In genomic region chr12:75369418-75369851, GRCm38 (mm10) we compare ENCODE assay signal across 16 mouse cellular contexts. TPM values are rescaled to one million over a fixed set of nuclear protein-coding genes. Genes with fewer than 3 reads are reported as not detected.
A peak's percentile ranks its signal among the peaks of the same experiment; 100 is the strongest.
DNase-seq lines count a peak whose midpoint lies in the region; ATAC-seq and TF ChIP-seq lines count a peak whose summit lies in the region.
"Had no signal": no experiment of that assay in that cellular context is flagged by ENCODE, and none has a peak within 500 bp of the region (broad histone marks: within the 10 kb centered on the region; RNA-seq: fewer than 3 reads in every experiment).

No protein-coding gene starts in this region.

- peaks cover 25% of the 10 kb centered on the region for H3K4me1 ChIP-seq in heart, adult 2 months (ENCODE audit: control insufficient read depth, insufficient read depth, low read length)
- H3K4me1 ChIP-seq in heart, postnatal 0 days (ENCODE audit: control insufficient read depth, insufficient read depth) = 0 out of 2 replicates have a peak, but pooled peaks cover 19% of the 10 kb centered on the region
- H3K4me1 ChIP-seq in forebrain, embryonic 16.5 days (replicated peaks; ENCODE audit: control insufficient read depth, insufficient read depth, low read length) = no peaks in the 10 kb centered on the region
- H3K4me1 ChIP-seq: midbrain, embryonic 15.5 days had no signal

- H3K4me3 ChIP-seq in heart, adult 2 months = no peak overlapping the region
- H3K4me3 ChIP-seq in heart, postnatal 0 days (ENCODE audit: low read depth, low read length) = no peak overlapping the region
- H3K4me3 ChIP-seq in forebrain, embryonic 16.5 days (replicated peaks; ENCODE audit: low read length) = no peak overlapping the region
- H3K4me3 ChIP-seq: erythroblast, embryonic 14.5 days; midbrain, embryonic 15.5 days had no signal

- no peak overlapping the region for H3K9ac ChIP-seq in heart, adult 2 months (ENCODE audit: low read depth, low read length)
- H3K9ac ChIP-seq in heart, postnatal 0 days (replicated peaks; ENCODE audit: low read depth, low read length) = no peak overlapping the region
- no peak overlapping the region for H3K9ac ChIP-seq in forebrain, embryonic 16.5 days (replicated peaks; ENCODE audit: low read depth, low read length)
- H3K9ac ChIP-seq: midbrain, embryonic 15.5 days had no signal

- no peak for TF ChIP-seq POLR2A in heart, adult 2 months (IDR thresholded peaks at IDR 0.05; ENCODE audit: insufficient read depth, low read depth, low read length)

- ATAC-seq in heart, postnatal 0 days (ENCODE audit: insufficient read depth, low read depth) = peak; percentile 67
- no peak for ATAC-seq in forebrain, embryonic 16.5 days
- ATAC-seq: midbrain, embryonic 15.5 days had no signal

- H3K36me3 ChIP-seq in heart, adult 2 months (ENCODE audit: control insufficient read depth, insufficient read depth, low read length) = peaks cover 15% of the 10 kb centered on the region
- H3K36me3 ChIP-seq in heart, postnatal 0 days (replicated peaks; ENCODE audit: control insufficient read depth, insufficient read depth, low read length) = no peaks in the 10 kb centered on the region
- no peaks in the 10 kb centered on the region for H3K36me3 ChIP-seq in forebrain, embryonic 16.5 days (ENCODE audit: control insufficient read depth, insufficient read depth)
- H3K36me3 ChIP-seq: G1E; midbrain, embryonic 15.5 days had no signal

- 23% methylated on average over 2 of the region's 2 CpGs for WGBS in heart, adult 2 months
- 21% methylated on average over 2 of the region's 2 CpGs for WGBS in heart, postnatal 0 days
- WGBS in forebrain, embryonic 16.5 days = 78% methylated on average over 2 of the region's 2 CpGs

- H3K9me3 ChIP-seq in heart, postnatal 0 days (replicated peaks; ENCODE audit: control insufficient read depth, low read length) = no peaks in the 10 kb centered on the region
- no peaks in the 10 kb centered on the region for H3K9me3 ChIP-seq in forebrain, embryonic 16.5 days (ENCODE audit: control insufficient read depth, low read length)
- H3K9me3 ChIP-seq: G1E; midbrain, embryonic 15.5 days had no signal

- peak overlapping the region; percentile 65 for H3K27ac ChIP-seq in heart, adult 2 months
- peak overlapping the region; percentile 19; the same call in 1 of the 2 replicates for H3K27ac ChIP-seq in heart, postnatal 0 days (ENCODE audit: low read depth)
- H3K27ac ChIP-seq in forebrain, embryonic 16.5 days (ENCODE audit: low read length) = no peak overlapping the region
- H3K27ac ChIP-seq: midbrain, embryonic 15.5 days had no signal

- H3K27me3 ChIP-seq in heart, adult 2 months (ENCODE audit: control insufficient read depth, insufficient read depth, low read length) = no peaks in the 10 kb centered on the region
- no peaks in the 10 kb centered on the region for H3K27me3 ChIP-seq in heart, postnatal 0 days (ENCODE audit: control insufficient read depth, insufficient read depth, low read length)
- H3K27me3 ChIP-seq in forebrain, embryonic 16.5 days (replicated peaks; ENCODE audit: control insufficient read depth, insufficient read depth, low read length) = no peaks in the 10 kb centered on the region
- H3K27me3 ChIP-seq: midbrain, embryonic 15.5 days had no signal

- no peak overlapping the region for H3K4me2 ChIP-seq in heart, postnatal 0 days (ENCODE audit: low read depth, low read length)
- H3K4me2 ChIP-seq in forebrain, embryonic 16.5 days (ENCODE audit: low read length) = no peak overlapping the region
- H3K4me2 ChIP-seq: midbrain, embryonic 15.5 days had no signal

- intact Hi-C loops in heart, adult 2 months (cut with DNase I) = loop anchor here (5.0 kb wide), 1 partner anchor 87 kb away; no protein-coding TSS in a partner anchor

- TF ChIP-seq EP300 in heart, adult 2 months (IDR thresholded peaks at IDR 0.05; ENCODE audit: insufficient read depth, low read depth, low read length) = 0 out of 2 replicates have a peak, but pooled peaks have one; percentile 31
- no peak for TF ChIP-seq EP300 in heart, postnatal 0 days (IDR thresholded peaks at IDR 0.05; ENCODE audit: low read depth)

- H3K79me2 ChIP-seq in heart, adult 2 months (replicated peaks; ENCODE audit: control insufficient read depth, insufficient read depth, low read length) = no peaks in the 10 kb centered on the region

- peak; percentile 35 for DNase-seq in kidney, adult 9 months
- DNase-seq in kidney, postnatal 4 days = no peak
- peak; percentile 61 to 72 for DNase-seq in heart, adult 2 months
- peak; percentile 35 for DNase-seq in heart, postnatal 0 days (ENCODE audit: low spot score)
- DNase-seq in lung, postnatal 14 days = peak; percentile 29
- DNase-seq in ovary, postnatal 10 days (ENCODE audit: low spot score) = no peak
- DNase-seq in urinary bladder, adult 18-20 months (ENCODE audit: low spot score in 2 of 2) = no peak
- DNase-seq: cerebellum, postnatal 36 days; liver; spleen, adult 18-20 months had no signal

- peak; percentile 21 for TF ChIP-seq CTCF in heart, adult 2 months (IDR thresholded peaks at IDR 0.05)
- TF ChIP-seq CTCF in heart, postnatal 0 days (IDR thresholded peaks at IDR 0.05; ENCODE audit: low read depth) = no peak

RNA-seq across cellular contexts. Expression of gene Gphb5, which starts 47.1 kb away (rescaled TPM):
- not detected for total RNA-seq in heart, adult 2 months (2021)
- polyA plus RNA-seq in heart, adult 2 months (2012; rRNA removed) = not detected in 2 replicates
- not detected in 2 replicates for total RNA-seq in heart, postnatal 0 days (2014; rRNA removed; ENCODE audit: low replicate concordance)
- not detected in 2 replicates for polyA plus RNA-seq in heart, postnatal 0 days (2015; fragmentation: Nextera tagmentation; extraction: Ambion mirVana)
- polyA plus RNA-seq in forebrain, embryonic 16.5 days (2015; fragmentation: Nextera tagmentation; extraction: Ambion mirVana) = not detected in 2 replicates
- total RNA-seq: G1E; hematopoietic stem cell, adult 5-6 weeks; layer of hippocampus, postnatal 10 days had no signal
- polyA plus RNA-seq: erythroblast, embryonic 14.5 days; G1E; midbrain, embryonic 15.5 days had no signal

Comparison
In these comparisons a context has a peak if more than half of its experiments do, and no peak if none do; other contexts are left out.
1. DNase-seq: peak in kidney, adult 9 months (single experiment), heart, adult 2 months (2 of 2), heart, postnatal 0 days (single experiment) and lung, postnatal 14 days (single experiment); none in kidney, postnatal 4 days (0 of 2), ovary, postnatal 10 days (single experiment) and urinary bladder, adult 18-20 months (0 of 2).